ENCODE assay signal across 17 mouse cellular contexts in genomic region chr2:12881009-12881408, GRCm38 (mm10).
"Had no signal": no experiment of that assay in that cellular context is flagged by ENCODE, and none has a peak within 500 bp of the region (broad histone marks: within the 10 kb centered on the region; RNA-seq: fewer than 3 reads in every experiment).

No protein-coding gene starts in this region.

- DNase-seq: left cerebral cortex, postnatal 4 days; liver; liver, embryonic 13.5 days; liver, postnatal 0 days; lung, adult 18-20 months; lung, adult 2 months; lung, embryonic 14.5 days; lung, postnatal 10 days; lung, postnatal 14 days; lung, postnatal 36 days; lung, postnatal 4 days; midbrain, embryonic 14.5 days had no signal

- ATAC-seq: liver, embryonic 12.5 days; liver, postnatal 0 days; lung, postnatal 0 days; midbrain, embryonic 13.5 days; midbrain, embryonic 15.5 days; midbrain, embryonic 16.5 days had no signal
